Mouse (Mus musculus) testis, adult 2 months (tissue): ENCODE measurements around the gene Adam1b.

ENCODE experiments used
- CTCF ChIP-seq: fragments of 200-500 bp; IDR thresholded peaks from 2 replicates; pipeline ENCODE4 v1.5.1; 2012; ENCODE audit warnings: low read depth, mild to moderate bottlenecking, inconsistent platforms, low read length, moderate library complexity; ENCODE audit not compliant: control insufficient read depth, insufficient read depth, insufficient replicate concordance
- POLR2A ChIP-seq: fragments of 200-500 bp; IDR thresholded peaks from 2 replicates; pipeline ENCODE4 v1.6.1; 2012; ENCODE audit warnings: low read depth, mild to moderate bottlenecking, inconsistent platforms, low read length, moderate library complexity; ENCODE audit not compliant: control insufficient read depth

- TF ChIP-seq CTCF (no peak), POLR2A (no peak)
These were observed 49.3 kb downstream of the Adam1b start for GRCm38 (mm10) chr5:121453743-121454502.
